26 mouse cellular contexts compared by ENCODE assay signal in the genomic region with DNA sequence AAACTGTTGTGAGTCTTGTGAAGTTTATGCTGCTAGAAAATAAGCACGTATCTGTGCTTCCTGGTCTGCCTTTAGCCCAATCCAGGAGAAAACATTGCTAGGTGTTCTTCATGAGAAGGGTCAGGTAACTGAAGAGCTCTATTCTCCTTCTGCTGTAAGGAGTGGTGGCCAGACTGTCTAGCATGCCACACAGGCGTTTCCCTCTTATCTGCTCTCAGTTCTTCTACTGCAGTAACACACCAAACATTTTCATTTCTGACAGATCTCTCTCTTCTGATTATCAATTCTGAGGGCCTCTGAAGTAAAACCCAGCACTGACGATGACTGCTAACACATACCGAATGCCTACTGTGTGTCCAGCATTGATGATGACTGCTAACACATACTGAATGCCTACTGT.
DNase-seq lines count a peak whose midpoint lies in the region; ATAC-seq and TF ChIP-seq lines count a peak whose summit lies in the region.
"Had no signal": no experiment of that assay in that cellular context is flagged by ENCODE, and none has a peak within 500 bp of the region (broad histone marks: within the 10 kb centered on the region; RNA-seq: fewer than 3 reads in every experiment).

No protein-coding gene starts in this region.

- H3K9ac ChIP-seq in liver, embryonic 11.5 days (ENCODE audit: low read depth, low read length), result no peak overlapping the region
- no peak overlapping the region for H3K9ac ChIP-seq in liver, embryonic 14.5 days (replicated peaks)
- H3K9ac ChIP-seq in stomach, postnatal 0 days (ENCODE audit: low read length), result no peak overlapping the region
- H3K9ac ChIP-seq: forebrain, embryonic 15.5 days; heart, embryonic 12.5 days; hindbrain, embryonic 14.5 days; limb, embryonic 13.5 days; midbrain, embryonic 13.5 days; stomach, embryonic 15.5 days had no signal

- H3K4me2 ChIP-seq in liver, embryonic 11.5 days, result peak overlapping the region; percentile 22; the same call in 1 of the 2 replicates
- peak overlapping the region; percentile 28 for H3K4me2 ChIP-seq in liver, embryonic 14.5 days (ENCODE audit: low read depth)
- H3K4me2 ChIP-seq in stomach, postnatal 0 days (replicated peaks; ENCODE audit: low read depth), result no peak overlapping the region
- H3K4me2 ChIP-seq: forebrain, embryonic 15.5 days; heart, embryonic 12.5 days; hindbrain, embryonic 14.5 days; limb, embryonic 13.5 days; midbrain, embryonic 13.5 days; stomach, embryonic 15.5 days had no signal

- H3K27me3 ChIP-seq in liver, embryonic 11.5 days (replicated peaks; ENCODE audit: control insufficient read depth, insufficient read depth, low read length), result no peaks in the 10 kb centered on the region
- H3K27me3 ChIP-seq in liver, embryonic 14.5 days (ENCODE audit: control insufficient read depth, insufficient read depth, low read length), result no peaks in the 10 kb centered on the region
- H3K27me3 ChIP-seq in stomach, postnatal 0 days (ENCODE audit: control insufficient read depth, insufficient read depth, low read length), result no peaks in the 10 kb centered on the region
- H3K27me3 ChIP-seq: forebrain, embryonic 15.5 days; heart, embryonic 12.5 days; limb, embryonic 13.5 days; stomach, embryonic 15.5 days had no signal

- TF ChIP-seq EP300 in liver, embryonic 14.5 days (IDR thresholded peaks at IDR 0.05; ENCODE audit: low read depth), result no peak
- TF ChIP-seq EP300 in stomach, postnatal 0 days (optimal IDR thresholded peaks at IDR 0.05), result no peak

- WGBS in liver, embryonic 11.5 days, result 67% methylated on average over 4 of the region's 4 CpGs
- WGBS in liver, embryonic 14.5 days (ENCODE audit: insufficient replicate concordance), result 38% methylated on average over 4 of the region's 4 CpGs
- 85% methylated on average over 4 of the region's 4 CpGs for WGBS in stomach, postnatal 0 days

- H3K4me3 ChIP-seq in liver, embryonic 11.5 days (ENCODE audit: low read depth, low read length), result no peak overlapping the region
- no peak overlapping the region for H3K4me3 ChIP-seq in liver, embryonic 14.5 days (ENCODE audit: insufficient read depth in 1 of 2, low read depth in 2 of 2, low read length in 2 of 2)
- no peak overlapping the region for H3K4me3 ChIP-seq in stomach, postnatal 0 days (ENCODE audit: low read depth, low read length)
- H3K4me3 ChIP-seq: forebrain, embryonic 15.5 days; heart, embryonic 12.5 days; layer of hippocampus, adult 2 months; limb, embryonic 13.5 days; midbrain, embryonic 13.5 days; stomach, embryonic 15.5 days had no signal

- no peak for DNase-seq in liver, embryonic 11.5 days (ENCODE audit: low spot score)
- no peak for DNase-seq in liver
- no peak for DNase-seq in liver, embryonic 14.5 days (ENCODE audit: low read depth in 3 of 3, low spot score in 3 of 3)
- no peak for DNase-seq in kidney, adult 18-20 months
- no peak for DNase-seq in ovary, postnatal 14 days (ENCODE audit: low spot score)
- no peak for DNase-seq in stomach, postnatal 0 days (ENCODE audit: low spot score)
- DNase-seq: adrenal gland, postnatal 25 days; cerebellum, postnatal 36 days; gastrocnemius, postnatal 36 days; heart, adult 18-20 months; kidney, adult 11 months; kidney, postnatal 36 days; lung, adult 2 months; lung, postnatal 14 days; retina, postnatal 1 day; right cerebral cortex, postnatal 25 days; thymus, postnatal 14 days had no signal

- no peak overlapping the region for H3K27ac ChIP-seq in liver, embryonic 11.5 days (ENCODE audit: low read depth, low read length)
- H3K27ac ChIP-seq in liver, embryonic 14.5 days, result no peak overlapping the region
- no peak overlapping the region for H3K27ac ChIP-seq in stomach, postnatal 0 days (replicated peaks)
- H3K27ac ChIP-seq: forebrain, embryonic 15.5 days; hindbrain, embryonic 14.5 days; layer of hippocampus, adult 2 months; limb, embryonic 13.5 days; midbrain, embryonic 13.5 days; stomach, embryonic 15.5 days had no signal

- H3K36me3 ChIP-seq in liver, embryonic 11.5 days (ENCODE audit: control insufficient read depth, insufficient read depth, low read length), result no peaks in the 10 kb centered on the region
- no peaks in the 10 kb centered on the region for H3K36me3 ChIP-seq in liver, embryonic 14.5 days (replicated peaks; ENCODE audit: control insufficient read depth, insufficient read depth, low read depth)
- H3K36me3 ChIP-seq in stomach, postnatal 0 days (ENCODE audit: control insufficient read depth, insufficient read depth, low read length), result no peaks in the 10 kb centered on the region
- H3K36me3 ChIP-seq: forebrain, embryonic 15.5 days; heart, embryonic 12.5 days; limb, embryonic 13.5 days; midbrain, embryonic 13.5 days; stomach, embryonic 15.5 days had no signal

- peaks cover 7% of the 10 kb centered on the region for H3K4me1 ChIP-seq in liver, embryonic 11.5 days (replicated peaks; ENCODE audit: control insufficient read depth, insufficient read depth, low read length)
- H3K4me1 ChIP-seq in liver, embryonic 14.5 days (replicated peaks; ENCODE audit: control insufficient read depth in 2 of 2, insufficient read depth in 2 of 2, low read length in 1 of 2), result peaks cover 5 to 16% of the 10 kb centered on the region in 2 experiments
- no peaks in the 10 kb centered on the region for H3K4me1 ChIP-seq in stomach, postnatal 0 days (replicated peaks; ENCODE audit: control insufficient read depth, insufficient read depth)
- H3K4me1 ChIP-seq: heart, embryonic 12.5 days; limb, embryonic 13.5 days; midbrain, embryonic 13.5 days; stomach, embryonic 15.5 days had no signal

- ATAC-seq in liver, embryonic 11.5 days (replicated peaks; ENCODE audit: low FRiP score), result peak; percentile 79
- ATAC-seq in erythroblast, adult 5-6 weeks (replicated peaks; ENCODE audit: low FRiP score, poor library complexity, severe bottlenecking), result peak; percentile 56
- ATAC-seq in liver, embryonic 14.5 days (ENCODE audit: insufficient read depth), result peak; percentile 79
- ATAC-seq in megakaryocyte-erythroid progenitor cell, adult 5-6 weeks (replicated peaks; ENCODE audit: low FRiP score, low TSS enrichment, poor library complexity, severe bottlenecking), result peak; percentile 62
- ATAC-seq in stomach, postnatal 0 days (ENCODE audit: low FRiP score, low TSS enrichment), result no peak
- ATAC-seq: forebrain, embryonic 15.5 days; midbrain, embryonic 13.5 days had no signal

- TF ChIP-seq CTCF in liver, embryonic 14.5 days (IDR thresholded peaks at IDR 0.05; ENCODE audit: low read depth), result no peak
- TF ChIP-seq CTCF in stomach, postnatal 0 days (IDR thresholded peaks at IDR 0.05; ENCODE audit: low read depth), result no peak

- H3K9me3 ChIP-seq in liver, embryonic 11.5 days (ENCODE audit: control insufficient read depth, low read length), result no peaks in the 10 kb centered on the region
- no peaks in the 10 kb centered on the region for H3K9me3 ChIP-seq in liver, embryonic 14.5 days (ENCODE audit: control insufficient read depth, low read length)
- H3K9me3 ChIP-seq in stomach, postnatal 0 days (ENCODE audit: control insufficient read depth, low read length), result no peaks in the 10 kb centered on the region
- H3K9me3 ChIP-seq: forebrain, embryonic 15.5 days; heart, embryonic 12.5 days; limb, embryonic 13.5 days; midbrain, embryonic 13.5 days; stomach, embryonic 15.5 days had no signal
